Mouse (Mus musculus): ENCODE measurements around the gene Ushbp1.

Ushbp1 gene

DNA sequence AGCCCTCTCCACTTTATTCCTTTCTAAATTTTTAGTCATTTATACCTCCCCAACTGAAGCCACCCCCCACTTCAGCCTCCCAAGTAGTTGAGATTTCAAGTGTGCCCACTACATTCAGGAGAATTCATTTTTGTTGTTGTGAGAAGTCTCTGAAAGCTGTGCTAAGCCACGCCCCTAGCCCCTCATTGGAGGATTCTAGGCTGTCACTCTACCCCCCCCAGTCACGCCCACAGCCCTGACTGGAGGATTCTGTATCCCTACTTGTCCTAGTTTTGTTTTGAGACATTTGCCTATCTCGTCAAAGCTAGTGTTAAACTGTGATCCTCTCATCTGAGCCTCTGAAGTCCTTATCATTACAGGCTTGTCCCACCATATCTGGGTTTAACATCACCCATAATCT is 2.7 kb downstream of the Ushbp1 start:
- DNase-seq (ENCODE audit: low read depth): peak; percentile 55

- no peak for DNase-seq (ENCODE audit: low read depth)
These were observed 3.2 kb downstream of the Ushbp1 start for GRCm38 (mm10) chr8:71392391-71392790.

GRCm38 (mm10) chr8:71391696-71392095 is 3.9 kb downstream of the Ushbp1 start:
- no peak for DNase-seq (ENCODE audit: low read depth)

DNA sequence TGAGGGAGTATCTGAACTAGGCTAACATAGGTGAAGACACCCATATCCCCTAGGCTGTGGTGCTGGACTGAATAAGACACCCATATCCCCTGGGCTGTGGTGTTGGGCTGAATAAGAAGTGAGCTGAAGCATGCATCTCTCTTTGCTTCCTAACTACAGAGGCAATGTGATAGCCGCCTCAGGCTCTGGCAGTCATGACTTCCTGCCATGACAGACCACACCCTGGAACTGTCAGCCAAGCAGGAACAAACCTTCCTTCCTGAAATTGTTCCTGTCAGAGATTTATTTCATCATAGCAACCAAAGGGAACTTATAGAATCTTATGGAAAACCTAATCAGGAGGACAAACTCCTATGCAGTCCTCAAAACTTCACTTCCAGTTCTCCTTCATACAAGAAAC is 7.3 kb downstream of the Ushbp1 start:
- DNase-seq (ENCODE audit: low read depth): peak; percentile 38

- peak; percentile 71 for DNase-seq (ENCODE audit: low read depth)
These were observed 10.3 kb downstream of the Ushbp1 start for GRCm38 (mm10) chr8:71385212-71385835.

DNA sequence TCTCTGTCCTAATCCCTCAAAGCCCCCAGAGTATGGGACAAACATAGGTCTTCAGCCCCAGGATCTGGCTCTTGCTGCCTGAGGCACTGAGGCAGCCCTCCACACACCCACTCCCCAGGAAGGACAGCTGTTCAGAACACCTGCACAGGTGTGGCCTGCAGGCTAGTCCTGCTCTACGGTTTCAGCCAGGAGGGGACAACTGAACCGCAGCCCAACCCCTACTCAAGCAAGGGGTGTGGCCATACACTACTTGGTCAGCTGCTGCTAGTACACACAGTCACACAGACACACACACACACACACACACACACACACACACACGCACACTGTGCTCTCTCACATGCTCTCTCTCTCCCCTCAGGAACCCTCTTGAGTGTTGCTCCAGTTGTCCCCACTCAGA is 11.7 kb downstream of the Ushbp1 start:
- DNase-seq (ENCODE audit: low read depth): no peak

DNA sequence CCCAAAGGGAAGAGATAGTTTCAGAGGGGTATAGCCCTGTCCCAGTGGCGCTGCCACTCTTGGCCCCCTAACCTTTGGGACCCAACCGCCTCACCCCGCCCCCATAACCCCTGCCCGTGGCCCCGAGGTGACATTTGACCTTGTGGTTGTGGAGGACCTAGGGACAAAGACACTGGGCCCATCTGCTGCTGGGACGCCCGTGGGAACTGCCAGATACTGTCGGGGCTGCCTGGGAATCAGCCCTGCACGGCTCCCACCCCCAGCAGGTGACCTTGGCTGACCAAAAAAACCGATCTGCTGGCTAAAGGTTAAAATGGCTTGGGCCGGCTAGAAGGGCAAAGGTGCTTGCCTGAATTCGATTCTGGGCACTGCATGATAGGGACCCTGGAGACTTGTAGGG is 12.2 kb downstream of the Ushbp1 start:
- no peak for DNase-seq (ENCODE audit: low read depth)

DNA sequence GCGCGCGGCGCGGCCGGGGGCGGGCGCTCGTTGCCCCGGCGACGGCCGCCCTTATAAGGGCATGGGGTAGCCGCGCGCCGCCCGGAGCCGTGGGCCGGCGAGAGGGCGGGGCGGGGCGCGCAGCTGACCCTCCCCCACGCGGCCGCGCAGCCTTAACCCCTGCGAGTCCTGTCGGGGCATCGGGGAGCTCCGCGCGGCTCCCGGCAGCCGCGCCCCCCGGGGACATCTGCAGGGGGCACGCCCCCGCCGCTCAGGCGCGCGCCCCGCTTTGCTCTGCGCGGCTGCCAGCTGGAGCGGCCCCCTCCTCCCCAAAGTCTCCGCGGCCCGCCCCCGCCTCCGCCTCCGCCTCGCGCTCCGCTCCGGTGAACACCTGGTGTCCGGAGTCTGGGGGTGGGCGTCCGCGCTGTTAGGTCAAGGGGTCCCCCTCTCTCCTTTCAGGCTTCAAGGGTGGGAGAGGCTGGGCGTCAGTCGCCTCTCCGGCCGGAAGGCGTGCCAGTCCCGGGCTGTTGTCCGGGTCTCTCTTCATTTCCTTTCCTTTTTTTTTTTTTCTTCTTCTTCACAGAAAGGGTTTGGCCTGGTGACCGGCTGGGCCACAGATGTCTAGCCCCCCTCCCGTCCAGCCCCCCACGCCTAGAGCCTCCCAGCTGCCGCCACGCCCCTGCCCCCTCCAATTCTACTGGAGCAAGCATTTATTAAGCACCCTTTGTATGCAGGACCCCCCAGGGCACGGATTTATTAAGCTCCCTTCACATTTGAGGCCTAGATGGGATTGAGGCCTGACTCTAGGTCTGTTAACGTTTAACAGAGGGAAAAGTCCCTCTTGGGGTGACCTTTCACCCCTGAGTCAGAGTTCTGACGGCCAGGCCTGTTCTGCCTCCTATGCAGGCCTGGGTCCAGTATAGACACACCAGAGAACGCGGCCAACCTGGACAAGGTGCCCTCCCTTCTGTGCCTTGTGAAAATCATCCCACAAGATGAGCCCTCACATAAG is 13.3 kb downstream of the Ushbp1 start:
- DNase-seq (ENCODE audit: low read depth): peak; percentile 78

DNA sequence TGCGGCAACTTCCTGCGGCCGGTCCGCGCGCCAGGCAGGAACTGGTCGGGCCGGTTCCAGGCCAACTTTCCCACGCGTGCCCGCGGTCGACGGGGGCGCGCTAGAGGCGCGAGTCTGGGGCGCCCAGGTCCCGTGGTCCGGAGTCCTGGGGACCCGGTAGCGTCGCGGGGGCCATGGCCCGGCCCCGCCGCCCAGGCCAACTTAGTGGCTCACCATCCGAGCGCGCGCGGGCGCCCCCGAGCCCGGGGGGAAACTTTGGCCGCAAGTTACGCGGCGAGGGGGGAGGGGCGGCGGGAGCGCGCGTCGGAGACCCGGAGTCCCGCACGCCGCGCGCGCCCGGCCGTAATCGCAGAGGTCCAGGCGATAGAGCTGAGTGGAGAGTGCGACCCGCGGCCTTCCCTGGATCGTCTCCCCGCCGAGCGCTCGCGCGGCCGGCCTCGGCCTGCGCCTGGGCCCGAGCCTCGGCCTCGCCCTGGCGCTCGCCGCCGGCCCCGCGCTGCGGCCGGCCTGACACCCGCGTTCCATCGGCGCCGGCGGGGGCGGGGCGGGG is 14.1 kb downstream of the Ushbp1 start, which contains the start of gene Nr2f6:
Gene Nr2f6 (minus strand): TSS at position 540 of the 550 bp plus-strand sequence.
- peak; percentile 37 for DNase-seq (ENCODE audit: low read depth)

DNA sequence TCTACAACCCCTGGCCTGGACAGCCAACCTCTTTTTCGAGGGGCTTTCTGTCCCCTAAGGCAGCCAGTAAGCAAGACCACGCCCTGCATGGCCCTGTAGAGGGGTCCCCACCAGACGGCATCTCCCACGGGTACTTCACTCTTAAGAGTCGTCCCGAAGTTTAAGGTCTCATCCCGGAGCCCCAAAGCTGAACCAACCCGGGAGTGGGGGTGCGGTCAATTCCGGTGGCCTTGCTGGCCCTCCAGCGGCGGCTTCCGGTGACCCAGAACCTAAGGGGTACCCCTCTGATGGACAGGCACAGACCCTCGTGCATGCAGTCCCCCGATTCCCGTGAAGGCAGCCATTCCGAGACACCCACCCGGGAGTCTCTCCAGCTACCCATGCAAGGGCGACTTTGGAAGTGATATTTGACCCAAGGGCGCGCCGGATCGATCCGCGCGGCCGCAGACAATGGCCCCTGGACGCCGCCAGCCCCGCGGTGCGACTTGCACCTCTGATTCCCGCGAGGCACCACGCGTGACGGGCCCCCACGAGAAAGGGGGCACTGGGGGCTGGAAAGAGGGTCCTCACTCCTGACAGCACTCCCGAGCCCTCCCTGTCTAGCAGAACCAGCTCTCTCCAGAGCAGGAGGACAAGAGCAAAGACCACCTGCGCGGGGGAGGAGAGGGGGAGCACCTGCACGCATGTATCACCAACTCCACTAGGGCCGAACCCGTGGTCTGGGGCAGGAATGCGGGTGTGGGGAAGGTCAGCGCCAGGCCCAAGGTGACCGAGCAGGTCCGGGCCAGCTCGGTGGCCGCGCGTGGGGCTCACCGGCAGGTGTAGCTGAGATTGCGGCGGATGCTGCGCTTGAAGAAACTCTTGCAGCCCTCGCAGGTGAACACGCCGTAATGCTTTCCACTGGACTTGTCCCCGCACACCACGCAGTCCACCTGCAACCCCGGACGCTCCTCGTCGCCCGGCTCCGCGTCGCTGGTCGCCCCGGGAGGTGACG is 15.1 kb downstream of the Ushbp1 start:
- no peak for DNase-seq (ENCODE audit: low read depth)

DNA sequence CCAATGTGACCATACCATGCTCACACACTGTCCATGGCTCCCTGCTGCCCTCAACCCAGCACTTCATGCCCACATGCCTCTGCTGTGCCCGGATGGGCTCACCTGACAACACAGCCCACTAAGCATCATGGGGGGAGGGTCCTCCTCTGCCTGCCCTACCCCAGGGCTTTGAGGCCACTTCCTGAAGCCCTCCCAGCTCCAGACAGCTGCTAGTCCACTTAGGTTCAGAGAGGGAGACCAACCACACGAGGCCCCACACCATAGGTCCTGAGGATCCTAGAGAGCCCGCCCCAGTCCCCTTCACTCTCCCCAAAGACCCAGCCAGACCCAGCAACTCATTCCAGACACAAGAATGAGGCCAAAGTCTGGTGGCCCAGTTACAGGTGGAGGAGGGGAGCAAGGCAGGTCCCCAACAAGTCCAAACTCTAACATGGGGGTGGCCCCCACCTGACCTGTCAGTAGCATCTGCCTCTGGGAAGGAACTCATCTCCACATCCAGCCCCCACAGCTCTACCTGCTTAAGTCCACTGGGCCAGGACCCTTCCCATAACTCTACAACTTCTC is 16.0 kb downstream of the Ushbp1 start:
- DNase-seq (ENCODE audit: low read depth): no peak

- DNase-seq (ENCODE audit: low read depth): no peak
These were observed 16.6 kb downstream of the Ushbp1 start for GRCm38 (mm10) chr8:71379008-71379407.

GRCm38 (mm10) chr8:71376423-71377030 is 19.1 kb downstream of the Ushbp1 start:
- no peak for DNase-seq (ENCODE audit: low read depth)

- DNase-seq (ENCODE audit: low read depth): no peak
These were observed 19.8 kb downstream of the Ushbp1 start for GRCm38 (mm10) chr8:71375581-71376422.

DNA sequence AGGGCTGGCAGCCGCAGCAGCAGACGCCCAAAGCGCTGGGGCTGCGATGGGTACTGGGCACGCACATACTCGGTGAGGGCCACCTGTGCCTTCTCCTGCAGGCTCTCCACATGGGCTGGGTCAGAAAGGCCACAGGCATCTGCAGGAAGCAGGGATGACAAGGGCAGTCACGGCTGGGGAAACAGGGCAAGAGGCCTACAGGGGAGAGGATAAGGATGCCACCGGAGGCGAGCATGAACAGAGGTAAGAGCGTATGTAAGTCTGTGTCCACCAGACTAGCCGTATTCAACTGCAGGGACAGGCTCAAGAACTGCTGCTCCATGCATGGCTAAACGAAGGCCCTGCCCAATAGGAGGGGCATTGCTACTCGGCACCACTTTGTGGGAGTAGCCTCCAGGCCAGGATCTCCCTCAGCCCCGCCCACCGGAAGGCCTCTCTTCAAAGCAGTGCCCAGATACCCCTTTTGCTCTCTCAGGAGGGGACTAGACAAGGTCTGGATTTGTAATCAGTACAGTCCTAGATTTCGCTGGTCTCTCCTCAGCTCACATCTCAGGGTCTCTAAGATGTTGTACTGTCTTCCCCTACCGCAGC is 20.9 kb downstream of the Ushbp1 start:
- DNase-seq (ENCODE audit: low read depth): no peak

DNA sequence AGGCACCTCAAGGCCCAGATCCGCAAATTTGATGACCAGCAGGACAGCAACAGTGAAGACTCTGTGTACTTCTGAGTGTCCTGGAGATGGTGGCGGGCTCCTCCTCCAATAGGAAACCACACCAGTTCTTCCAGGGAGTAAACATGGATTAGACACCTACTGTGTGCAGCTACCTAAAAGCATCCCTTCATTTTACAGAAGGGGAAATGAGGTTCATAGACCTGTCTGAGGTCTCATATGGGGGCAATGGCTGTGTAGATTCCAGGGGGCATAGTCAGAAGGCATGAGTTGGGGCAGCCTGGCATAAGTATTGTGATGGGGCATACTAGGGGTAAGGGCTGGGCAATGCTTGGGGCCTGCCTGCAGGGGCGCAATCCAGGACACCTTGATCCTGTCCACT is 22.6 kb downstream of the Ushbp1 start:
- DNase-seq (ENCODE audit: low read depth): no peak

- no peak for DNase-seq (ENCODE audit: low read depth)
These were observed 23.2 kb downstream of the Ushbp1 start for GRCm38 (mm10) chr8:71372427-71372826.

GRCm38 (mm10) chr8:71371236-71371848 is 24.3 kb downstream of the Ushbp1 start, which contains the start of gene Ocel1:
Ocel1 (plus strand) TSS chr8:71371298.
- peak; percentile 99 for DNase-seq (ENCODE audit: low read depth)

DNA sequence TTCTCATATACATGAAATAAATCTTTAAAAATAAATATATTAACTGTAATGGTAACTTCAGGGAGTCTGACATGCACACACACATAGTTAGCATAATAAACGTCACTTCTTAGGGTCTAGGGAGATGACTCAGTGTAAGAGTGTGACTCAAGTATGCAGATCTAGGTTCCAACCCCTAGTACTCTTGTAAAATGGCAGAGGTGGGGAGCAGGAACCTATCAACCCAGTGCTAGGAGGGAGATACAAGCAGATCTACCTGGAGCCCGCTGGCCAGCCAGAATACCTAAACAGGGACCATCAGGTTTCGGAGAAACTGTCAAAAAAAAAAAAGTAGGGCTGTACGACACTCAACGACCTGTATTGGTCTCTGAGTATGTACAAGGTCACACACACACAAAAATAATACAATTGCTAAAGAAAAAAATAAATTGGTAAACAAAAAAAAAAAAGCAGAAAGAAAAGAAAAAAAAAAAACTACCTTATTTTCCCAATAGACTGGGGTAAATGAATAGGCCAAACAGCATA is 24.8 kb downstream of the Ushbp1 start:
- DNase-seq (ENCODE audit: low read depth): peak; percentile 83
